Mouse (Mus musculus) bone marrow macrophage, adult 2 months (primary cell): Measurements from ENCODE around the gene Tiam1.

Experiments used
- CTCF ChIP-seq: IDR thresholded peaks from 2 replicates; pipeline ENCODE4 v1.5.1; 2012; ENCODE audit warnings: low read depth, mild to moderate bottlenecking, low read length, moderate library complexity
- POLR2A ChIP-seq: IDR thresholded peaks from 2 replicates; pipeline ENCODE4 v1.6.1; 2012; ENCODE audit warnings: mild to moderate bottlenecking, low read depth, low read length, borderline replicate concordance

DNA sequence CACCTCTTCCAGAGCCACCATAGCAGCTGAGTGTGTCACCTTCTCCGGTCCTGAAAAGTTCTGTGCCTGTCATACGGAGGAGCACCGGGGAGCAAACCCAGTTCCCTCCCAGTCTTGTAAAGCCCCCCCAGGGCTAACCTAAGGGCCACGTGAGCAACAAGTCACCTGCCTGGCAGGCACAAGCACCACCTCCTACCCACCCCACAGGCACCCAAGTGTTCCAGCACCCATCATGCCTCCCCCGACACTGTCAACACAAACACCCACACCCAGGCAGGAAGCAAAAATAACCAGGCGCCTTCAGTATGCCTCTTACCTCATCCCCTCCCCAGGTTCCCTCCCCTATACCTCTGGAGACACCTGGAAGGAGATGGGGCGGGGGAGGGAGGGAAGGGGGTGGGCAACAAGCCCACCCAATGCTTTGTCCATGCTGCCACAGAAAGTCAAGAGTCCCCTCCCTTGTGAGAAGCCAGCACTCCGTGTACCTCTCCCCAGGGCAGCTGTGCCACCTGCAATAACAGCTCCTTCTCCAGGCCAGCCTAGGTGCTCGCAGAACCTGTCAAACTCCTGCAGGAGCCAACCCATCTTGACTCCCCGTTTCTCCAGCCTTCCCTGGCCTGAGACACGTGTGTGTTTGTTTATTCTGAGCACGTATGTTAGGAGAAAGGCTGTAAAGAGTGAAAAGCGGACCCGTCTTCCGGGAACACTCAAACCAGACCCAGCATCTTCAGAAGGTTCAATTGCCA is 38.7 kb downstream of the Tiam1 start:
- no peak for TF ChIP-seq CTCF
- no peak for TF ChIP-seq POLR2A
